Mouse (Mus musculus) ES-Bruce4 (cell line): ENCODE measurements around the gene Diexf. TPM values are rescaled to one million over a fixed set of nuclear protein-coding genes. Genes with fewer than 3 reads are reported as not detected.

ENCODE experiments used
- H3K27ac ChIP-seq: 2 replicates; pipeline ENCODE4 v1.5.1; 2012; ENCODE audit warnings: low read length, inconsistent platforms; ENCODE audit not compliant: insufficient read depth
- H3K27me3 ChIP-seq: 2 replicates; pipeline ENCODE4 v1.6.1; 2012; ENCODE audit warnings: mild to moderate bottlenecking, low read length, inconsistent platforms; ENCODE audit not compliant: control insufficient read depth, poor library complexity, insufficient read depth, severe bottlenecking
- H3K36me3 ChIP-seq: 2 replicates; pipeline ENCODE4 v1.6.1; 2012; ENCODE audit warnings: inconsistent platforms, mild to moderate bottlenecking, low read length, moderate library complexity; ENCODE audit not compliant: control insufficient read depth, poor library complexity, insufficient read depth, severe bottlenecking
- H3K4me1 ChIP-seq: one replicate; pipeline ENCODE4 v1.8.1; 2011; ENCODE audit warnings: low read length; ENCODE audit not compliant: control insufficient read depth, insufficient read depth
- H3K4me3 ChIP-seq: 2 replicates; pipeline ENCODE4 v1.5.1; 2011; ENCODE audit warnings: low read depth, mild to moderate bottlenecking, low read length
- H3K9ac ChIP-seq: 2 replicates; pipeline ENCODE4 v1.6.1; 2012; ENCODE audit warnings: low read depth, mild to moderate bottlenecking, inconsistent platforms; ENCODE audit not compliant: poor library complexity, severe bottlenecking
- H3K9me3 ChIP-seq: replicated peaks from 2 replicates; pipeline ENCODE4 v1.6.1; 2012; ENCODE audit warnings: mild to moderate bottlenecking, low read length, inconsistent platforms; ENCODE audit not compliant: control insufficient read depth, poor library complexity, insufficient read depth, severe bottlenecking
- CTCF ChIP-seq: IDR thresholded peaks from one replicate; pipeline ENCODE4 v1.8.1; 2011; ENCODE audit warnings: low read depth, low read length
- EP300 ChIP-seq: IDR thresholded peaks from 2 replicates; pipeline ENCODE4 v1.6.1; 2011; ENCODE audit warnings: low read depth, low read length; ENCODE audit not compliant: insufficient read depth
- POLR2A ChIP-seq: IDR thresholded peaks from one replicate; pipeline ENCODE4 v1.8.1; 2011; ENCODE audit warnings: low read length; ENCODE audit not compliant: insufficient read depth
- polyA plus RNA-seq: library from polyadenylated mRNA; stranded (reverse); fragments of >200 nt; gene quantifications from 2 replicates; pipeline ENCODE4 v1.2.4, GENCODE M21; 2011; ENCODE audit warnings: low read depth; ENCODE audit not compliant: missing spikeins, insufficient read depth, insufficient read length

Diexf gene
- polyA plus RNA-seq, 1 experiment: 70.6 TPM

GRCm38 (mm10) chr1:193125835-193126234 is 4.2 kb downstream of the Diexf start:
- Histone ChIP-seq H3K27ac (no peak overlapping the region), H3K4me1 (no peaks in the 10 kb centered on the region), H3K36me3 (peaks cover 46% of the 10 kb centered on the region), H3K9ac (no peak overlapping the region), H3K27me3 (no peaks in the 10 kb centered on the region), H3K9me3 (no peaks in the 10 kb centered on the region), H3K4me3 (no peak overlapping the region)
- TF ChIP-seq POLR2A (no peak), EP300 (no peak), CTCF (no peak)

- no peak for TF ChIP-seq CTCF
- no peak for TF ChIP-seq EP300
- no peak for TF ChIP-seq POLR2A
- H3K27ac ChIP-seq: no peak overlapping the region
- H3K9me3 ChIP-seq: no peaks in the 10 kb centered on the region
- no peaks in the 10 kb centered on the region for H3K4me1 ChIP-seq
- peaks cover 65% of the 10 kb centered on the region for H3K36me3 ChIP-seq
- no peaks in the 10 kb centered on the region for H3K27me3 ChIP-seq
- H3K4me3 ChIP-seq: no peak overlapping the region
- no peak overlapping the region for H3K9ac ChIP-seq
Observed at GRCm38 (mm10) chr1:193123290-193123689, 6.8 kb downstream of the Diexf start.

GRCm38 (mm10) chr1:193122793-193123192 is 7.3 kb downstream of the Diexf start:
- no peak overlapping the region for H3K27ac ChIP-seq
- H3K4me3 ChIP-seq: no peak overlapping the region
- TF ChIP-seq CTCF: no peak
- no peak for TF ChIP-seq POLR2A
- TF ChIP-seq EP300: no peak
- H3K27me3 ChIP-seq: no peaks in the 10 kb centered on the region
- H3K9me3 ChIP-seq: no peaks in the 10 kb centered on the region
- no peak overlapping the region for H3K9ac ChIP-seq
- peaks cover 67% of the 10 kb centered on the region for H3K36me3 ChIP-seq
- no peaks in the 10 kb centered on the region for H3K4me1 ChIP-seq

GRCm38 (mm10) chr1:193112093-193112492 is 18.0 kb downstream of the Diexf start:
- no peak overlapping the region for H3K4me3 ChIP-seq
- H3K9me3 ChIP-seq: no peaks in the 10 kb centered on the region
- H3K27me3 ChIP-seq: no peaks in the 10 kb centered on the region
- TF ChIP-seq CTCF (no peak), EP300 (no peak), POLR2A (no peak)
- H3K36me3 ChIP-seq: peaks cover 65% of the 10 kb centered on the region
- no peak overlapping the region for H3K9ac ChIP-seq
- H3K4me1 ChIP-seq: no peaks in the 10 kb centered on the region
- no peak overlapping the region for H3K27ac ChIP-seq

GRCm38 (mm10) chr1:193102996-193103395 is 27.1 kb downstream of the Diexf start:
- Histone ChIP-seq H3K9ac (no peak overlapping the region), H3K27ac (no peak overlapping the region), H3K36me3 (peaks cover 11% of the 10 kb centered on the region), H3K9me3 (no peaks in the 10 kb centered on the region), H3K4me1 (no peaks in the 10 kb centered on the region), H3K4me3 (no peak overlapping the region), H3K27me3 (no peaks in the 10 kb centered on the region)
- TF ChIP-seq CTCF (no peak), EP300 (no peak), POLR2A (no peak)

- Histone ChIP-seq H3K27ac (no peak overlapping the region), H3K4me1 (no peaks in the 10 kb centered on the region), H3K27me3 (no peaks in the 10 kb centered on the region), H3K4me3 (no peak overlapping the region), H3K9ac (no peak overlapping the region), H3K36me3 (peaks cover 8% of the 10 kb centered on the region), H3K9me3 (no peaks in the 10 kb centered on the region)
- TF ChIP-seq CTCF (no peak), EP300 (no peak), POLR2A (no peak)
Observed at GRCm38 (mm10) chr1:193102556-193102955, 27.5 kb downstream of the Diexf start.
